Mouse (Mus musculus) lung, postnatal 0 days (tissue): ENCODE measurements around the gene Pik3r6.

ENCODE experiments used
- CTCF ChIP-seq: IDR thresholded peaks from 2 replicates; pipeline ENCODE4 v1.5.1; 2016; ENCODE audit warnings: antibody characterized with exemption, mild to moderate bottlenecking
- EP300 ChIP-seq: IDR thresholded peaks from 2 replicates; pipeline ENCODE4 v1.6.1; 2016; ENCODE audit warnings: antibody characterized with exemption, mild to moderate bottlenecking, control low read depth

- TF ChIP-seq CTCF, result no peak
- TF ChIP-seq EP300, result no peak
Observed at GRCm38 (mm10) chr11:68561957-68562950, 59.4 kb downstream of the Pik3r6 start.
